Mouse (Mus musculus) natural killer cell, adult 2 months (primary cell): ENCODE results near the gene Bcl2l10.

ENCODE experiments used
- DNase-seq, 2 experiments: peaks; one replicate each; pipeline ENCODE4 v3.0.0; 2022; ENCODE audit warnings: low spot score in 2 of 2

Gene Bcl2l10

DNA sequence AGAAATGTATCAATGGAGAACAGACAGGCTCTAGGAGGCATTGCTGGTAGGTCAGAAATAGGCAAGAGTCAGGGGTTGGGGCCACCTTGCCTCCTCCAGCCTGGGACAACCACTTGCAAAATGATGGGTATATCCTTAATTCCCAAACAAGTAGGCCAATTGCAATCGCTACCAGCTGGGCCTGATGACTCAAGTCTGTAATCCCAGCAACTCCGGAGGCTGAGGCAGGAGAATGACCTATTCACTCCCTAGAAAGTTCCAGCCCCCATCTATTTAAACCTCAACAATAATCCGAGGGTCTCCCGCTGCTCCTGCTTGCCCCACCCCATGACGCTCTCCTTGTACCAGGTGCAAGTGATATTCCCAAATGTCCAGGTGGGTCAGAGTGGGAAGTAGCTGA lies at the start of gene Bcl2l10:
Gene Bcl2l10, plus strand, starts transcription at position 301 of the 400 bp plus-strand sequence.
- DNase-seq, result no peak

DNA sequence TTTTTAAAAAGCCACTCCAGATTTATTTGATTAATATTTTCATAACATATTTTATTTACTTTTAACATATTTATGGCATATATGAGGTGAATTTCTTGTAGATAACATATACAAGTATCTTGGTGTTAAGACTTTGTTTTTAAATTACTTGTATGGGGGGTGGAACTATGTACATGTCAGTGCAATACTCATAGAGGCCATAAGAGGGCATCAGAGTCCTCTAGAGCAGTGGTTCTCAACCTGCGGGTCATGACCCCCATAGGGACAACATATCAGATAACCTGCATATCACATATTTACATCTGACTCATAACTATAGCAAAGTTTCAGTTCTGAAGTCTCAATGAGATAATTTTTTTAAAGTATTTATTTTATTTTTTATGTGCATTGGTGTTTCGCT lies 48.2 kb upstream of the Bcl2l10 start:
- DNase-seq, result peak in 1 of 2 experiments; percentile 25

DNA sequence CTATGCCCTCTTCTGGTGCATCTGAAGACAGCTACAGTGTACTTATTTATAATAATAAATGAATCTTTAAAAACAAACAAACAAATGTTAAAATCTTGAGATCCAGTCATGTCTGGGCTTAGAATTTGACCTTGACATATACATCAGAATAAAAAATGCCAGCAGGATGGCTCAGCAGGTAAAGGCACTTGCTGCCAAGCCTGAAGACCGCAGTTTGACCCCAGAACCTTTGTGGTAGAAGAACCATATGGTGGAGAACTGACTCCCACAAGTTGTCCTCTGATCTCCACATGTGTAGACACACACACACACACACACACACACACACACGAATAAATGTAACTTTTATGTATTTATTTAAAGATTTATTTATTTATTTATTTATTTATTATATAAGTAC lies 44.5 kb upstream of the Bcl2l10 start:
- no peak for DNase-seq

DNA sequence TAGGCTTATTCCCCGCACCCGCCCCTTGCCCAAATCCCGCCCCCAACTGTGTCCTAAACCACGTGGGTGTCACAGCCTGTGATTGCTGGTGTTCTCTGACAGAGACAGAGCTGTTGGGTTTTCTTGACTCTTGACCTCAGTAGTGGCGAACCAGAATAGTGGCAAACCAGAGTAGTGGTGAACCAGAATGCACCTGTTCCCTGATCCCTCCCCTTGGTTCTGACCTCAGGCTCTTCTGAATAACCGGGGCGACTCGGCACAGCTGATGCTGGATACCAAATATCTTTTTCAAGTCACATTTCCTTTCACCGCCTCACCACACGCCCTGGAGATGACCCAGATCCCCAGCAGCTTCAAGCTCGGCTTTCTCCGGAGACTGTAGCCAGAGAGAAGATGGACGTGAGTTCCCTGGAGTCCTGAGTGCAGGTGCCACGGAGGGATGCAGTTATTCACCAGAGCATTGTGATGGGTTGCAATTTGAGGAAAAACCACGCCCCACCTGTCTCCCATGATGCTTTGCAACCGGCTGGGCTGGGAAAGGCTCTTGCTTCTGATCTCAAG lies 43.8 kb upstream of the Bcl2l10 start:
- peak in 1 of 2 experiments; percentile 13 for DNase-seq

DNA sequence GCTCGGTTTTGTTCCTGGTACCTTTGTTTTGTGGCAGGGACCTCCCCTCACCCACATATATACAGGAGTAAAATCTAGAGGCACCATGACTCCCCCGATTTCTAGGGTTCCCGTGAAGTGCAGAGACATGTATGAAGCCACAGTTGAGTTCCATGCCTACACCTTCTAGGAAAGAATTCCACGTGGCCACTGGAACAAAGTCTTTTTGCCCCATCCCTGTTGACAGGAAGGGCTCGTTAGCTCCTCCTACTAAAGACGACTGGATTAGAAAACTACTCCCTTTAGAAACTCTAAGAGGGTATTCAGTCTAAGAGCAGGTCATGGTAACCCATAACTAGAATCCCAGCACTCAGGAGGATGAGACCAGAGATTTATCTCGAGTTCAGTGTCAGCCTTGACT lies 43.3 kb upstream of the Bcl2l10 start:
- DNase-seq, result no peak

DNA sequence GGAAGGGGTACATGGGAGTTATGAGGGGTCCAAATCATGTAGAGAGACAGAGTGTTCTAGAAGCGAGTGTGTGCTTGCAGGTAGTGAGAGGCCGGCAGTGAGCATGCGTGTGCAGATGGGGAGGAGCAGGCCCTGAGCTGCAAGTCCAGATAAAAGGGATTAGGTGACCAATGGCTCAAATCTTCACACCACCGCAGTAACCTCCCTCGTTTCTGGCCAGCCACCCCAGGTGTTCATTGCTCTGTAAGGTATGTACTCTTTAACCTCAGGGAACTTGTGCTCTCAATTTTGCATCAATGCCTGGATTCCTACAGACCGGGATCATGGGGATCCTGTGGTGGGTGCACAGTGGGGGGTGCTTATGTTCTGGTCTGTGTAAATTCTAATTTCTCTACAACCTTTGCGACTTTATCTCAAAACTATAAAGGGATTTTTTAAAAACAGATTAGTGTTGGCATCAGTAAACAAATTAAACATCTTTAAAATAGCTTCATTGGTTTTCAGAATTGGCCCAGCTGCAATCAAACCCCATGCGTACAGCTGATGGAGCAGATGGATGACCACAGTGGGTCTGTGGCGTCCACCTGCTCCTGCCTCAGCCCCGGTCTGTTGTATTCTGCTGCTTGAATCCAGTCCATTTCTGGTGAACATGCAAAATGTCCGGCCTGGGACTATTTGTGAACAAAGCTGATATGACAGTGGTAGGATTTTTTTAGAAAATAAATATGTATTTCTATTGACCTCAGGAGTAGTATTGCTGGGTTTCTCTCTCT lies 41.2 kb upstream of the Bcl2l10 start, which contains the start of gene Gnb5:
Gene Gnb5, plus strand, starts transcription at position 163 of the 773 bp plus-strand sequence.
- no peak for DNase-seq

DNA sequence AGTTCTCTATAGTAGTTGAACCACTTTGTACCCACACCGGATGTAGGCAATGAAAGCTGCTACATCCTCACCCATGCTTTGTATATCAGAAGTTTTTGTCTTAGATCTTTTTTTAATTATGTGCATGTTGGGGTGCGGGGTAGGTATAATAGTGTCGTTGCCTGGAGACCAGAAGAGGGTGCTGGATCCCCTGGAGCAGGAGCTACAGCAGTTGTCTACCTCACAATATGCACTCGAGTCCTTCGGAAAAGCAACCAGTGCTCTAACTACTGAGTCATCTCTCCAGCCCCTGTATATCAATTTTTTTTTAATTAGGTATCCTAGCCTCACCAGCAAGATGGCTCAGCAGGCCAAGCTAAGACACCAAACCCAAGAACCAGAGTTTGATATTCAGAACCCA lies 40.5 kb upstream of the Bcl2l10 start:
- DNase-seq, result no peak

DNA sequence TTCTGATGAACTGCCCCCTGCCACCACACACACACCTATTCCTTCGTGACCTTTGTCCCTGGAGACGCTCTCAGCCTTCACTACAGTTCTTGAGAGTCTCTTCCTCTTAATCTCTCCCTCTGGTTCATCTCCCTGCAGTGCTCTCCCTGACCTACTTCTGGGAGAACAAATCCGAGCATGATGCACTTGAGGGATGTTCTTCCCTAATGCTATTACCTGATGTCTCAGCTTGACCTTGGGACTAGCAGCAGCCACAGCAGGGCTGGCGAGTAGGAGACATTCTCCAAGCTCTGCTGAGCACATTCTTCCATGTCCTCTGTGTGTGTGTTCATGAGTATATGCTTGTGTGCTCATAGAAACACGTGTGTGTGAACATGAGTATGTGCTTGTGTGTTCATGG lies 38.9 kb upstream of the Bcl2l10 start:
- DNase-seq, result no peak

DNA sequence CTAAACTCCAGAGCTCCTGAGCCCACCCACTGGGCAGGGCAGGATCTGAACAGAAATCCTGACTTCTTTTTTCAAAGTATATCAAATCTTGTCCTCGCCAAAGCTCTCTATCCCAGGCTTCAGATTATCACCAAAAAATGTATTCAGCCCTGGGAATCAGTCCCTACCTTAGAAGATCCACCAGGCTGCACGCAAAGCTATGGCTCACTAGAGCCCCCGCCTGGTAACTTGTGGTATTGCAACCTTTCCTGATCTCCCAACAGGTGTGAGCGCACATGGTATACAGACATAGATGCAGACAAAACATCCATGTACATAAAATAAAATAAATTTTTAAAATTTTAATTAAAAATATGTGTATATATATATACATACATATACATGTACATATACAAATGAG lies 35.5 kb upstream of the Bcl2l10 start:
- DNase-seq, result peak; percentile 50 to 64

DNA sequence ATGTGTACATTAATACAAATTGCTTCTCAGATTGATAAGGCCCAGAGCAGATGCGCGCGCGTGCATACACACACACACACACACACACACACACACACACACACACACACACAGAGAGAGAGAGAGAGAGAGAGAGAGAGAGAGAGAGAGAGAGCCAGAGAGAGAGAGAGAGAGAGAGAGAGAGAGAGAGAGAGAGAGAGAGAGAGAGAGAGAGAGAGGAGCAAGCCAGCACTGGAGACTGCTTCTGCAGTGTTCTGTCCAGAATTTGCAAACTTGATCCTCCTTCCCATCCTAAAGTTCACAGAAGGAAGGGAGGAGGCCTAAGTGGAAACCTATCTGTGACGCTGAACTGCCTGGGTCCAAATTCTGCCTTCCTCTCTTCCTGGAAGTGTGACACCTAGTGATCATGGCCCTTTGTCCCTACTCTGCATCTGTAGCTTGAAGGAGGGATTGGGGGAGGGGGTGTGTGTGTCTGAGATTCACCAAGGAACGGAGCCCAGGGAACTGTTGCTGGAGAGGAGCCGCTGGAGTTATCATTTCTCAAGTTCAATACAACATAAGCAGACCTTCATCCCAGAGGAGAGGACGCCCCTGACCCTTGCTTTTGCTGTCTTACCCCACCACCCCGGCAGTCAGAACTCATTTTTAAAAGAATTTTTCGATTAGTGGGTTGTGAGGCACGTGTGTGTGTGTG lies 34.3 kb upstream of the Bcl2l10 start:
- no peak for DNase-seq

DNA sequence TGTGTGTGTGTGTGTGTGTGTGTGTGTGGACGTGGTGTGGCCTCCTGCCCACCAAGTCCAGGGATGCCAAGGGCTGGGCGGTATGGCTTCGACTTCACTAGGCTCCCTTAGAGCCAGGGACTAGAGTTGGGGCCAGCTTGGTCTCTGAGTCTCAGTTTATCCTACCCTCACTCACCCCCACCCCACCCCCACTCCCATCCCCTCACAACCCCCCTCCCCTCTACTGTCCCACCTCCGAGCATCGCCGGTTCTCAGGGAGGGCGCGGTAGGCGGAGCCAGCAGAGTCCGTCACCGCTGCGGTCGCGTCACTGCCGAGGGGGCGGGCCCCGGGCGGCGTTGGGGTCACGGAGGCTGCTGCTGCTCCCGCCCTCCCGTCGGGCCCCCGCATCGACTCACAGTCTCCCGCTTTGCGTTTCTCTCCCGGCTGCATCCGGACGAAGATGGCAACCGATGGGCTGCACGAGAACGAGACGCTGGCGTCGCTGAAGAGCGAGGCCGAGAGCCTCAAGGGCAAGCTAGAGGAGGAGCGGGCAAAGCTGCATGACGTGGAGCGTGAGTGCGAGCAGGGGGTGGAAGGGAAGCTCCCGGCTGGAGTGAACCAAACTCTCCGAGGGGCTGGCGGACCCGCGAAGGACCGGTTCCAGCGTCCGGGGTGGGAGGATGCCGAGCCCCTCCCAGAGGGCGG lies 33.6 kb upstream of the Bcl2l10 start:
- DNase-seq, result peak; percentile 62 to 64

DNA sequence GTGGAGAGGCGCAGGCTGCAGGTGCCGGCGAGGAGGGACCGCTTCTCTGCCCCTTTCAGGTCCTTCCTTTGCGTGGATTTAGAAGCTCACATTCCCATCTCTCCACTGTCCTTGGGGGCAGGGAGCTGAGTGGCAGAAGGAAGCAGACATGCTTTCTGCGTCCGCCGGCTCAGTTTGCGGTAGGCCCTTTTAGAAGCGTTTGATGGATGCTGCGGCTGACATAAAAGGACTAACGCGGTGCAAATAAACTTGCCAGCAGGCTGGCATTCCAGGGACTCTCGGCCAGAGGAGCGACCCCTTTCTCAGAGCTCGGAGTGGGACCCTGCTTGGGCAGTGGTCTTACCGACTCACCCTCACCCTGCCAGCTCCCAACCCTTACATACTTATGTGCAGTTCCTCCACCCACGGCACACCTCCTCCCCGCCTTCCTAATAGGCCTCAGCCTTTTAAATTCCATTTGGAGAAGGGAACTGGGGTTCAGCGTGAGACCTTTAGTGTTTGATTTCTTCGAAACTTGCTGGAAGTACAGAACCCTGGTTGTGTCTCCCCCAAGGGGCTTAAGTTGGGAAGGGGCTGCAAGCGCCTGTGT lies 32.9 kb upstream of the Bcl2l10 start:
- no peak for DNase-seq

DNA sequence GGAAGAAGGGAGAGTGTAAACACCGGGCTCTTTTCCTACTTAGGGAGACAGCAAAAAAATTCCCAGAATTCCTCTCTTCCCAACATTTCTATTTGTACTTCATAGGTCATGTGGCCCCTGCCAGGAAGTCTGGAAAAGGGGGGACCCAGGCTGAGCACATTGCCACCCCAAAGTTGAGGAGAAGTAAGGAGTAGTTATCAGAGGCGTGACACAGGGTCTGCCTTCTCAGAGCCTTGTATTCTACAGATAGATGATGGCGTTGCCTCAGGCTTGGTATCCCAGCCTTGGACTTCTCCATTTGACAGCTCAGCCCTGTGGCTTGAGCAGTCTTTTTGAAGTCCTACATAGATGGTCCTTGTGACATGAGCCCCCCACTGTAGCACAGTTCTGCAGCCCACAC lies 32.3 kb upstream of the Bcl2l10 start:
- DNase-seq, result no peak

DNA sequence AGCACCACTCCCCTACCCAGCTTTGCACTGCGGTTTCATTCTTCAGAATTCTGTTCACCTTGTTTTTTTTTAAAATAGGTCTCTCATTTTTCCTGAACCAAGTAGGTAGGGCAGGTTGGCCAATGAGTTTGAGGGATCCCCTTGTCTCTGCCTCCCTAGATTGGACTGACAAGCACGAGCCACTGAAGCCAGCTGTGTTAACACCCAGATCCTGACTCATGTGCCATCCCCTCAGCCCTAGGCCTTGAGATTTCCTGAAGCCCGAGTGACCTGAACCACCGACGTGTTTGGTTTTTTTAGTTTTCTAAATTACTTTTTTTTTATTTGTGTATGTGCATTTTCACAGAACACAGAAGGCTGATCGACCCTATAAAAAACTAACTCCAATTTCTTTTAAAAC lies 30.8 kb upstream of the Bcl2l10 start:
- DNase-seq, result no peak

DNA sequence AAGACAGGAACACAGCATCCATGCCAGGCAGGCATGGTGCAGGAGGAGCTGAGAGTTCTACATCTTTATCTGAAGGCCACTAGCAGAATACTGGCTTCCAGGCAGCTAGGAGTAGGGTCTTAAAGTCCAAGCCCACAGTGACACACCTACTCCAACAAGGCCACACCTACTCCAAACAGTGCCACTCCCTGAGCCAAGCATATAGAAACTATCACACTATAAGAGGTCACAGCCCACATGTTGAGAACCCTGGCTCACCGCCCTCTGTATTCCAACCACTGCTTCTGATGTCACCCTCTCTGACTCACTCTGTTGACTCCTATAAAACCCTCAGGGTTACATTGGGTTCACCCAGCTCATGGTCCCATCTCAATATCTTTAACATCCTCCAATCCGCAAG lies 29.4 kb upstream of the Bcl2l10 start:
- no peak for DNase-seq

DNA sequence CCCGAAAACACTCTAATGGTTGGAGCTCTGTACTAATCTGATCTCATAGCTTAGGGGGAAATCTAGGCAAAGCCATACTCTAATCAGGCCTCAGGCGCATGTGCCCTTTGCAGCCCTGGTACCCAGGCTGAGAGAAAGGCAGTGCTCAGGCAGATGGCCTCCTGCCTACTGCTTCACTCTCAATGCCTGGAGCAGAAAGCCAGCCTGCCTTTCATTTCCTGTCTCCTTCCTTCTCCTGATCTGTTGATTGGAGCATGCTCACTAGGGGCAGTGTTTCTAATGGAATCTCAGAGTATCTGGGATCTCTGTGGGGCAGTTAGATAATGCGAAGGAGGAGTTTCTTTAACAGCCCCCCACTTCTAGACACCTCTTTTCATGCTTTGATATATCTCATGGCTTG lies 28.2 kb upstream of the Bcl2l10 start:
- DNase-seq, result no peak

DNA sequence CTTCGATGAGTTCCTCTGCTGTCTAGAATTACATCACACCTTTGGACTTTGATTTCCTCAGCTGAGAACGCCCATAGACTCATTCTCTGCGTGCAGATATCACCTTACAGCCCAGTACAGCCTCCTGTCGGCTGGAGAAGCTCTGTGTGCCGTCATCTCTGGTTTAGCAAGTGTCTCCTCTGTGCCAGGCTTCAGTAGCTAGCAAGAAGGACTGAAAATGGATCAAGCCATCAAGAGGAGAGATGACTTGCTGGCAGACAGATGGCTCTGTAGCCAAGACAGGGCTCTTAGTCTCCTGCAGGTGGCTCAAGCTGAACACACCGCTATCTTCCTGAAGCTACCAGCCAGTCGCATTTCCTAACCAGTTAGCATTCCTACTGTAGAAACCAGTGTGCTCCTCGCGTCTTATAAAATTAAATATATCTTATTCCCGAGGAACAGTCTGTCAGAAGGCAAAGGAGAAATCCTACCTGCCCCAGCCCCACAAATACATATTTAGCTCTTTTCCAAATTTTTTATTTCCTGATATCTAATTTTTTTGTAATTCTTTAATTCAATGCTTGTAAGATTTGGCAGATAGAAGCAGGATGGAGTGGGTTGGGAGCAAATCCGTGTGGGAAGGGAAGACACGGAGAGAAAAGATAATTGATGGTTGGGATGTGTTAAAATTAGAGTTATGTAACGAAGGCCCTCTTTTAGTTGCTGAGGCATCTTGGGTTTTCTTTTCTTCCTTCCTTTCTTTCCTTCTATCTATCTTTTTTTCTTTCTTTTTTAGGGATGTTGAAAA lies 25.3 kb upstream of the Bcl2l10 start:
- no peak for DNase-seq

DNA sequence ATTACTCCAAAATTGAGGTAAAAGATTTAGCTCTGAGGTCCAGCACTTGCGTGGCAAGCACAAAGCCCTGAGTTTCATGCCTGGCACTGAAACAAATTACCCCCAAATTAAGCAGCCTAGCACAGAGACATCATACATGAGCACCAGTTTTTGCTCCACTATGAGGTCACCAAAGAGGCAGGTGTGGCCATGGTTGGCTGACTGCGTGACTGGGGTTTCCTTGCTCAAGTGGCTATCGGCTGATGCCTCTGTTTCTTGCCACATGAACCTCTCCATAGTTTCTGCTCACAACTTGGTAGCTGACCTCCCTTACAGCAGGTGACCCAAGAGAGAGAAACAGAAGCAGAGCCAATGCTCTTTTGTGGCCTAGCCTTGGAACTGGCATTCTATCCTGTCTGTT lies 19.5 kb upstream of the Bcl2l10 start:
- DNase-seq, result no peak

DNA sequence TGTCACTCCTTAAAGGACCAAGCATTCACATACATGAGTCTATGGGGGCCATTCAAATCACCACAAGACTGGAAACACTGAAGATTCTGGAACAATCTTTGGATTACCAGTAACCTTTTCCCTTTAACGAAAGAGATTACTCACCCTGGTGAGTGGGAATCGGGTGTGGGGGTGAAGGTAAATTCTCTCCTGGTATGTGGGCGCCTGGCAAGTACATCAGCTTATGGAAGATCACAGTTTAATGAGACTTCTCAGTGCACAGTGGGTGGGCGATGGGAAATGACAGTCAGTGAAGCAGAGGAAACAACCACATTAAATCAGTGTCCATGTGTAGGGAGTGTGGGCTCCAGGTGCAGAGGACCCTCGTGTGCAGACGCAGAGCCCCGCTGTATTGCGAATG lies 16.7 kb upstream of the Bcl2l10 start:
- DNase-seq, result no peak

DNA sequence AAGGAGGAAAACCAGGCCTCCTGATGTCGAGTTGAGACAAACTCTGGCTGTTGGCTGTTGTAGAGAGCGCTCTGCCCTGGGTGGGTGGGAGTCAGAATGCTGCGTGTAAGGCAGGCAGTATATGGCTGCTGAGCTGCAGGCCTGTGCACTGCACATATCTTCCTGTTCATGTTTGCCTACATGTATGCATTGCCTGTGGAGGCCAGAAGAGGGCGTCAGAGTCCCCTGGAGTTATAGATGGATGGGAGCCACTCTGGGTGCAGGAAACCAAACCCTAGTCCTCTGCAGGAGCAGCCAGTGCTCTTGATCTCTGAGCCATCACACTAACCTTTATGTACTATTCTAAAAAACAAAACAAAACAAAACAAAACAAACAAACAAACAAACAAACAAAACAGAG lies 13.1 kb upstream of the Bcl2l10 start:
- DNase-seq, result no peak

DNA sequence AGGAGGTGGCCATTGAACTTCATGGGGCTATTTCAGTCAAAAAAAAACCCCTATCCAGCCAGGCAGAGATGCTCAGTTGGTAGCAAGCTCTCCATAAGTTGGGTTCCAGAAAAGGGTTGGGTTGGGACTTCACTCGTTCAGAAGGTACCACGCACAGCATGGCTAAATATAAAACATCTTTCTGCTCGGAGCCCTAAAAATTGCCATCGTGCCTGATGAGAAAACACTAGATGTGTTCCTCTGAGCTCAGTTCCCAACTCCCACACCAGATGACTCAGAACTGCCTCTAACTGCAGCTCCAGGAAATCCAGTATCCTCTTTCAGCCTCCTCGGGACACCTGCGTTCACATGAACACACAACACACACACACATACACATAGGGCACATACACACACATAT lies 9.5 kb upstream of the Bcl2l10 start:
- no peak for DNase-seq
